Mouse (Mus musculus) heart, postnatal 14 days (tissue): ENCODE results near the gene Zcchc7. TPM values are rescaled to one million over a fixed set of nuclear protein-coding genes. Genes with fewer than 3 reads are reported as not detected.

Experiments
- DNase-seq, 2 experiments: peaks; one replicate each; pipeline ENCODE4 v3.0.0; 2021 to 2022
- intact Hi-C: fragments of 180-260 bp; cut with DNase I; formaldehyde crosslinking; loops from one replicate; pipeline ENCODE4 v1.15.1; 2025
- long read RNA-seq, 2 experiments: library from polyadenylated mRNA; stranded (forward); transcript quantifications; one replicate each; pipeline ENCODE4 v2.0.0; 2021
- total RNA-seq, 2 experiments: library from RNA; stranded (reverse); gene quantifications; 2 replicates each; pipeline ENCODE4 v1.2.3; 2021

The Zcchc7 gene
- total RNA-seq, result 10 to 100 TPM; 18.6 to 22.0 TPM
- long read RNA-seq, experiment 1, full-length matches to known transcripts, result 1 of 2 reads
- long read RNA-seq, experiment 1, partial matches to known transcripts, result 0 of 2 reads
- long read RNA-seq, experiment 1, other reads (novel, unspliced or antisense), result 1 of 2 reads
- long read RNA-seq, experiment 2, full-length matches to known transcripts, result 1 of 4 reads
- long read RNA-seq, experiment 2, partial matches to known transcripts, result 1 of 4 reads
- long read RNA-seq, experiment 2, other reads (novel, unspliced or antisense), result 2 of 4 reads

- intact Hi-C loops, result no loop called here
Observed at GRCm38 (mm10) chr4:44755553-44756133, at the start of gene Zcchc7. Gene Zcchc7, plus strand, starts transcription at chr4:44755877.

GRCm38 (mm10) chr4:44705967-44706366 is 49.7 kb upstream of the Zcchc7 start:
- no peak for DNase-seq
- intact Hi-C loops, result no loop called here

More at GRCm38 (mm10) chr4:44755553-44756133, at the start of gene Zcchc7:
- no peak for DNase-seq

GRCm38 (mm10) chr4:44706865-44707264 is 48.8 kb upstream of the Zcchc7 start:
- intact Hi-C loops, result no loop called here
- DNase-seq, result no peak

- intact Hi-C loops, result no loop called here
- no peak for DNase-seq
Observed at GRCm38 (mm10) chr4:44708311-44708710, 47.4 kb upstream of the Zcchc7 start.

GRCm38 (mm10) chr4:44709091-44709695 is 46.5 kb upstream of the Zcchc7 start:
- no peak for DNase-seq
- intact Hi-C loops, result no loop called here

- DNase-seq, result no peak
- intact Hi-C loops, result no loop called here
Observed at GRCm38 (mm10) chr4:44709740-44710700, 45.7 kb upstream of the Zcchc7 start, which contains the start of gene Pax5. Gene Pax5, minus strand, starts transcription at chr4:44710487.

- DNase-seq, result no peak
- intact Hi-C loops, result no loop called here
Observed at GRCm38 (mm10) chr4:44710701-44711097, 45.0 kb upstream of the Zcchc7 start.

- no peak for DNase-seq
- intact Hi-C loops, result no loop called here
Observed at GRCm38 (mm10) chr4:44711136-44711900, 44.4 kb upstream of the Zcchc7 start.

- DNase-seq, result no peak
- intact Hi-C loops, result no loop called here
Observed at GRCm38 (mm10) chr4:44712051-44712700, 43.5 kb upstream of the Zcchc7 start.

GRCm38 (mm10) chr4:44712786-44713553 is 42.7 kb upstream of the Zcchc7 start:
- DNase-seq, result no peak
- intact Hi-C loops, result no loop called here

- no peak for DNase-seq
- intact Hi-C loops, result no loop called here
Observed at GRCm38 (mm10) chr4:44713554-44714051, 42.1 kb upstream of the Zcchc7 start.

- DNase-seq, result no peak
- intact Hi-C loops, result no loop called here
Observed at GRCm38 (mm10) chr4:44714111-44714621, 41.5 kb upstream of the Zcchc7 start.

- intact Hi-C loops, result no loop called here
- DNase-seq, result no peak
Observed at GRCm38 (mm10) chr4:44715621-44716160, 40.0 kb upstream of the Zcchc7 start.

- DNase-seq, result no peak
- intact Hi-C loops, result no loop called here
Observed at GRCm38 (mm10) chr4:44716391-44716790, 39.3 kb upstream of the Zcchc7 start.

GRCm38 (mm10) chr4:44717676-44718075 is 38.0 kb upstream of the Zcchc7 start:
- DNase-seq, result no peak
- intact Hi-C loops, result no loop called here

- intact Hi-C loops, result no loop called here
- DNase-seq, result no peak
Observed at GRCm38 (mm10) chr4:44720046-44720445, 35.6 kb upstream of the Zcchc7 start.

GRCm38 (mm10) chr4:44721237-44721636 is 34.4 kb upstream of the Zcchc7 start:
- intact Hi-C loops, result no loop called here
- DNase-seq, result no peak

- DNase-seq, result no peak
- intact Hi-C loops, result no loop called here
Observed at GRCm38 (mm10) chr4:44740471-44740870, 15.2 kb upstream of the Zcchc7 start.
